Mouse (Mus musculus): ENCODE measurements at regions not wholly inside any gene's neighbourhood (a gene's known extent, or its start where the extent isn't known, plus 50 kb on each side); places are given as distances from the start of the nearest gene placed in this dataset.

GRCm38 (mm10) chr17:89592826-89593225, 317.4 kb downstream of the Gm10184 start:
- no peak for DNase-seq

- DNase-seq, result no peak
Measured at GRCm38 (mm10) chr17:89559506-89559905, 350.7 kb downstream of the Gm10184 start.

GRCm38 (mm10) chr17:89554754-89555153, 354.3 kb upstream of the Fshr start:
- no peak for DNase-seq

- no peak for DNase-seq
Measured at GRCm38 (mm10) chr17:89553597-89553996, 353.1 kb upstream of the Fshr start.

- no peak for DNase-seq
Measured at GRCm38 (mm10) chr17:89550758-89551157, 350.3 kb upstream of the Fshr start.

GRCm38 (mm10) chr17:89521912-89522311, 321.4 kb upstream of the Fshr start:
- DNase-seq, result no peak

- no peak for DNase-seq
Measured at GRCm38 (mm10) chr17:89519413-89519812, 318.9 kb upstream of the Fshr start.

GRCm38 (mm10) chr17:89505288-89505687, 304.8 kb upstream of the Fshr start:
- DNase-seq, result no peak

- no peak for DNase-seq
Measured at GRCm38 (mm10) chr17:89493547-89493946, 293.1 kb upstream of the Fshr start.

- no peak for DNase-seq
Measured at GRCm38 (mm10) chr17:89466486-89466885, 266.0 kb upstream of the Fshr start.

GRCm38 (mm10) chr17:89465883-89466282, 265.4 kb upstream of the Fshr start:
- no peak for DNase-seq

- no peak for DNase-seq
Measured at GRCm38 (mm10) chr17:89460438-89460837, 260.0 kb upstream of the Fshr start.

GRCm38 (mm10) chr17:89454301-89454700, 253.8 kb upstream of the Fshr start:
- DNase-seq, result no peak

- peak; percentile 4 for DNase-seq
Measured at GRCm38 (mm10) chr17:89450724-89451123, 250.2 kb upstream of the Fshr start.

GRCm38 (mm10) chr17:89449391-89449790, 248.9 kb upstream of the Fshr start:
- no peak for DNase-seq

GRCm38 (mm10) chr17:89434288-89434687, 233.8 kb upstream of the Fshr start:
- DNase-seq, result no peak

- DNase-seq, result no peak
Measured at GRCm38 (mm10) chr17:89410026-89410425, 209.6 kb upstream of the Fshr start.

GRCm38 (mm10) chr17:89405589-89405988, 205.1 kb upstream of the Fshr start:
- no peak for DNase-seq

- DNase-seq, result no peak
Measured at GRCm38 (mm10) chr17:89357241-89357640, 156.8 kb upstream of the Fshr start.

- no peak for DNase-seq
Measured at GRCm38 (mm10) chr17:89340497-89341205, 140.2 kb upstream of the Fshr start.

GRCm38 (mm10) chr17:89319602-89320288, 119.3 kb upstream of the Fshr start:
- DNase-seq, result no peak

GRCm38 (mm10) chr17:89318356-89318755, 117.9 kb upstream of the Fshr start:
- DNase-seq, result no peak

- no peak for DNase-seq
Measured at GRCm38 (mm10) chr17:89311133-89311532, 110.7 kb upstream of the Fshr start.

GRCm38 (mm10) chr17:89301325-89301724, 100.8 kb upstream of the Fshr start:
- no peak for DNase-seq
